Comparison of ENCODE assay signal across 11 mouse cellular contexts in the genomic region with DNA sequence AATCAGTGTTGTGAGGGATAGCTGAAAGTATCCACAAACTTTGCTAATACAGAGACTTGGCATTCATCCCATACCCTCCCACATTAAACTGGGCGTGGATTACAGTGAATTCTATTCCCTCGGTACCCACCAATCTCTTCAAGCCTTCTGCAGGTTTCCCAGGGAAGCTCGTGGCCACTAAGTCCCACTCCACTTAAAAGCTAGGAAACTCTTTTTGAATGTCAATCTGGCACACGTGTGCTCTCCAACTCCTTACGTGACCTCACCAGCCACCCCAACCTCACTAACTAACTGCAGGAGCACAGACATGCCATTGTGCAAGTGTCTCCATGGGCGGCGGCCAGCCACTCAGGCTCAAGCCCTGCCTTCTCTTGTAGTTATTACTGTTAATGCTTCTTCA. TPM values are rescaled to one million over a fixed set of nuclear protein-coding genes. Genes with fewer than 3 reads are reported as not detected.
A peak's percentile ranks its signal among the peaks of the same experiment; 100 is the strongest.
DNase-seq lines count a peak whose midpoint lies in the region; ATAC-seq lines count a peak whose summit lies in the region.
"Had no signal": no experiment of that assay in that cellular context is flagged by ENCODE, and none has a peak within 500 bp of the region (broad histone marks: within the 10 kb centered on the region; RNA-seq: fewer than 3 reads in every experiment).

No protein-coding gene starts in this region.

- no peak overlapping the region for H3K4me3 ChIP-seq in kidney, embryonic 16.5 days (ENCODE audit: low read length)
- H3K4me3 ChIP-seq in heart, embryonic 13.5 days = peak overlapping the region; percentile 13; the same call in 1 of the 2 replicates
- H3K4me3 ChIP-seq: liver, embryonic 15.5 days; neural tube, embryonic 12.5 days had no signal

- no peak for ATAC-seq in kidney, embryonic 16.5 days (ENCODE audit: low FRiP score, low TSS enrichment)
- ATAC-seq in heart, embryonic 13.5 days (ENCODE audit: extremely low read depth, insufficient number of reproducible peaks, low FRiP score, low TSS enrichment) = no peak
- ATAC-seq in erythroblast, adult 5-6 weeks (replicated peaks; ENCODE audit: low FRiP score, poor library complexity, severe bottlenecking) = no peak
- ATAC-seq: forebrain, embryonic 16.5 days had no signal

- no peaks in the 10 kb centered on the region for H3K9me3 ChIP-seq in kidney, embryonic 16.5 days (ENCODE audit: low read length)
- no peaks in the 10 kb centered on the region for H3K9me3 ChIP-seq in heart, embryonic 13.5 days
- H3K9me3 ChIP-seq: liver, embryonic 15.5 days; neural tube, embryonic 12.5 days had no signal

- no peak overlapping the region for H3K27ac ChIP-seq in kidney, embryonic 16.5 days (ENCODE audit: low read length)
- peak overlapping the region; percentile 42; the same call in 1 of the 2 replicates for H3K27ac ChIP-seq in heart, embryonic 13.5 days (replicated peaks)
- H3K27ac ChIP-seq: liver, embryonic 15.5 days; neural tube, embryonic 12.5 days had no signal

- H3K4me1 ChIP-seq in kidney, embryonic 16.5 days (ENCODE audit: insufficient read depth, low read length) = peaks cover 3% of the 10 kb centered on the region; the same call in 1 of the 2 replicates
- H3K4me1 ChIP-seq in heart, embryonic 13.5 days = peaks cover 17% of the 10 kb centered on the region

- no peak overlapping the region for H3K4me2 ChIP-seq in kidney, embryonic 16.5 days (replicated peaks; ENCODE audit: low read depth, low read length)
- peak overlapping the region; percentile 52 for H3K4me2 ChIP-seq in heart, embryonic 13.5 days
- H3K4me2 ChIP-seq: liver, embryonic 15.5 days; neural tube, embryonic 12.5 days had no signal

- 54% methylated on average over 7 of the region's 7 CpGs for WGBS in kidney, embryonic 16.5 days
- 31% methylated on average over 7 of the region's 7 CpGs for WGBS in heart, embryonic 13.5 days

- peak; percentile 21 for DNase-seq in kidney, adult 9 months
- peak; percentile 34 to 44 for DNase-seq in adrenal gland, postnatal 36 days
- peak; percentile 46 for DNase-seq in lung, postnatal 14 days
- DNase-seq in right cerebral cortex, postnatal 36 days (ENCODE audit: low spot score in 2 of 2) = no peak
- no peak for DNase-seq in cerebellum, postnatal 36 days

- no peak overlapping the region for H3K9ac ChIP-seq in kidney, embryonic 16.5 days (replicated peaks; ENCODE audit: low read length)
- H3K9ac ChIP-seq in heart, embryonic 13.5 days = peak overlapping the region; percentile 28; the same call in 1 of the 2 replicates
- H3K9ac ChIP-seq: liver, embryonic 15.5 days; neural tube, embryonic 12.5 days had no signal

- no peaks in the 10 kb centered on the region for H3K27me3 ChIP-seq in kidney, embryonic 16.5 days (ENCODE audit: insufficient read depth, low read length)
- H3K27me3 ChIP-seq in heart, embryonic 13.5 days (replicated peaks) = no peaks in the 10 kb centered on the region
- H3K27me3 ChIP-seq: neural tube, embryonic 12.5 days had no signal

- no peaks in the 10 kb centered on the region for H3K36me3 ChIP-seq in kidney, embryonic 16.5 days (ENCODE audit: insufficient read depth, low read length)
- H3K36me3 ChIP-seq in heart, embryonic 13.5 days = peaks cover 3% of the 10 kb centered on the region; the same call in 1 of the 2 replicates
- H3K36me3 ChIP-seq: liver, embryonic 15.5 days; neural tube, embryonic 12.5 days had no signal

RNA-seq across cellular contexts. Expression of gene Srpk2, which starts 12.3 kb away (rescaled TPM):
- 40.4 and 47.7 TPM in 2 replicates for polyA plus RNA-seq in kidney, embryonic 16.5 days (2015; fragmentation: Nextera tagmentation; extraction: Ambion mirVana)
- 10 to 100 TPM; 46.6 to 47.2 TPM for total RNA-seq in adrenal gland, postnatal 36 days (2021)
- polyA plus RNA-seq in heart, embryonic 13.5 days (2015; fragmentation: Nextera tagmentation; extraction: Ambion mirVana) = 37.7 and 45.5 TPM in 2 replicates
- 15.2 and 18.2 TPM in 2 replicates for total RNA-seq in erythroblast, adult 5-6 weeks (2015; ENCODE audit: low replicate concordance)
- 18.7 and 20.8 TPM in 2 replicates for total RNA-seq in erythroblast, adult 5-6 weeks (2017; ENCODE audit: low replicate concordance)

Comparison
In these comparisons a context has a peak if more than half of its experiments do, and no peak if none do; other contexts are left out.
1. DNase-seq: peak in kidney, adult 9 months (single experiment), adrenal gland, postnatal 36 days (2 of 2) and lung, postnatal 14 days (single experiment); none in right cerebral cortex, postnatal 36 days (0 of 2) and cerebellum, postnatal 36 days (0 of 2).